Mouse (Mus musculus): ENCODE results near the gene Tmem125. TPM values are rescaled to one million over a fixed set of nuclear protein-coding genes. Genes with fewer than 3 reads are reported as not detected.

Gene Tmem125
- polyA plus RNA-seq, 1 experiment from 2014 or later, result 0.12 TPM

GRCm38 (mm10) chr4:118533156-118533555 is 10.7 kb downstream of the Tmem125 start:
- no peak overlapping the region for H3K4me2 ChIP-seq
- no peak overlapping the region for H3K4me3 ChIP-seq
- no peaks in the 10 kb centered on the region for H3K9me3 ChIP-seq
- H3K4me1 ChIP-seq (replicated peaks), result no peaks in the 10 kb centered on the region
- H3K27ac ChIP-seq, result no peak overlapping the region
- no peak for ATAC-seq (ENCODE audit: low FRiP score)
- WGBS, result 51% methylated on average over 3 of the region's 4 CpGs
- H3K9ac ChIP-seq, result no peak overlapping the region
- H3K36me3 ChIP-seq, result no peaks in the 10 kb centered on the region
- H3K27me3 ChIP-seq, result 0 out of 2 replicates have a peak, but pooled peaks cover 3% of the 10 kb centered on the region

GRCm38 (mm10) chr4:118532663-118533062 is 11.2 kb downstream of the Tmem125 start:
- no peak overlapping the region for H3K4me2 ChIP-seq
- no peaks in the 10 kb centered on the region for H3K9me3 ChIP-seq
- no peak overlapping the region for H3K4me3 ChIP-seq
- ATAC-seq (ENCODE audit: low FRiP score), result no peak
- no peak overlapping the region for H3K27ac ChIP-seq
- H3K36me3 ChIP-seq, result no peaks in the 10 kb centered on the region
- 80% methylated on average over 5 of the region's 5 CpGs for WGBS
- peaks cover 3% of the 10 kb centered on the region; the same call in 1 of the 2 replicates for H3K27me3 ChIP-seq
- H3K9ac ChIP-seq, result no peak overlapping the region
- no peaks in the 10 kb centered on the region for H3K4me1 ChIP-seq (replicated peaks)

- ATAC-seq (ENCODE audit: low FRiP score), result no peak
- WGBS, result 86% methylated on average over 6 of the region's 6 CpGs
- Histone ChIP-seq H3K27ac (no peak overlapping the region), H3K4me2 (no peak overlapping the region), H3K27me3 (no peaks in the 10 kb centered on the region; the same call in 1 of the 2 replicates), H3K9me3 (no peaks in the 10 kb centered on the region), H3K4me1 (replicated peaks) (no peaks in the 10 kb centered on the region), H3K9ac (no peak overlapping the region), H3K4me3 (no peak overlapping the region), H3K36me3 (no peaks in the 10 kb centered on the region)
Observed at GRCm38 (mm10) chr4:118527720-118528119, 16.1 kb downstream of the Tmem125 start.

- no peak overlapping the region for H3K4me3 ChIP-seq
- H3K9me3 ChIP-seq, result no peaks in the 10 kb centered on the region
- ATAC-seq (ENCODE audit: low FRiP score), result no peak
- H3K27me3 ChIP-seq, result no peaks in the 10 kb centered on the region; the same call in 1 of the 2 replicates
- no peak overlapping the region for H3K9ac ChIP-seq
- no peaks in the 10 kb centered on the region for H3K36me3 ChIP-seq
- no peaks in the 10 kb centered on the region for H3K4me1 ChIP-seq (replicated peaks)
- H3K27ac ChIP-seq, result no peak overlapping the region
- no peak overlapping the region for H3K4me2 ChIP-seq
- 54% methylated on average over 5 of the region's 5 CpGs for WGBS
Observed at GRCm38 (mm10) chr4:118527335-118527681, 16.5 kb downstream of the Tmem125 start.

GRCm38 (mm10) chr4:118526408-118527334 is 17.2 kb downstream of the Tmem125 start, which contains the start of gene 2610528J11Rik:
2610528J11Rik (plus strand) TSS chr4:118526999.
- H3K9me3 ChIP-seq, result no peaks in the 10 kb centered on the region
- H3K27me3 ChIP-seq, result peaks cover 4% of the 10 kb centered on the region; the same call in 1 of the 2 replicates
- 46% methylated on average over 17 of the region's 17 CpGs for WGBS
- no peaks in the 10 kb centered on the region for H3K4me1 ChIP-seq (replicated peaks)
- H3K27ac ChIP-seq, result no peak within 1 kb of the TSS
- ATAC-seq (ENCODE audit: low FRiP score), result no peak
- no peaks in the 10 kb centered on the region for H3K36me3 ChIP-seq
- H3K4me3 ChIP-seq, result no peak within 1 kb of the TSS
- H3K4me2 ChIP-seq, result no peak within 1 kb of the TSS
- no peak within 1 kb of the TSS for H3K9ac ChIP-seq

GRCm38 (mm10) chr4:118525779-118526178 is 18.1 kb downstream of the Tmem125 start:
- Histone ChIP-seq H3K36me3 (no peaks in the 10 kb centered on the region), H3K4me2 (no peak overlapping the region), H3K27me3 (peaks cover 4% of the 10 kb centered on the region; the same call in 1 of the 2 replicates), H3K4me3 (no peak overlapping the region), H3K4me1 (replicated peaks) (no peaks in the 10 kb centered on the region), H3K9ac (no peak overlapping the region), H3K9me3 (no peaks in the 10 kb centered on the region), H3K27ac (no peak overlapping the region)
- 75% methylated on average over 3 of the region's 3 CpGs for WGBS
- no peak for ATAC-seq (ENCODE audit: low FRiP score)

- no peaks in the 10 kb centered on the region for H3K4me1 ChIP-seq (replicated peaks)
- H3K9ac ChIP-seq, result no peak overlapping the region
Observed at GRCm38 (mm10) chr4:118523976-118524375, 19.9 kb downstream of the Tmem125 start.

GRCm38 (mm10) chr4:118522248-118522647 is 21.6 kb downstream of the Tmem125 start:
- Histone ChIP-seq H3K9ac (no peak overlapping the region), H3K9me3 (no peaks in the 10 kb centered on the region), H3K4me2 (no peak overlapping the region), H3K4me3 (no peak overlapping the region), H3K36me3 (no peaks in the 10 kb centered on the region), H3K4me1 (replicated peaks) (peaks cover 5% of the 10 kb centered on the region), H3K27me3 (0 out of 2 replicates have a peak, but pooled peaks cover 4% of the 10 kb centered on the region), H3K27ac (no peak overlapping the region)
- no peak for ATAC-seq (ENCODE audit: low FRiP score)
- 93% methylated on average over 7 of the region's 7 CpGs for WGBS

More at GRCm38 (mm10) chr4:118523976-118524375, 19.9 kb downstream of the Tmem125 start:
- Histone ChIP-seq H3K4me2 (no peak overlapping the region), H3K27me3 (peaks cover 4% of the 10 kb centered on the region; the same call in 1 of the 2 replicates), H3K4me3 (no peak overlapping the region), H3K9me3 (no peaks in the 10 kb centered on the region), H3K27ac (no peak overlapping the region), H3K36me3 (no peaks in the 10 kb centered on the region)
- ATAC-seq (ENCODE audit: low FRiP score), result no peak
- 65% methylated on average over 7 of the region's 7 CpGs for WGBS

- Histone ChIP-seq H3K4me1 (replicated peaks) (peaks cover 12% of the 10 kb centered on the region), H3K36me3 (no peaks in the 10 kb centered on the region), H3K9me3 (no peaks in the 10 kb centered on the region), H3K27ac (no peak overlapping the region), H3K4me3 (no peak overlapping the region), H3K27me3 (0 out of 2 replicates have a peak, but pooled peaks cover 9% of the 10 kb centered on the region), H3K4me2 (no peak overlapping the region), H3K9ac (no peak overlapping the region)
- 66% methylated on average over 5 of the region's 5 CpGs for WGBS
- no peak for ATAC-seq (ENCODE audit: low FRiP score)
Observed at GRCm38 (mm10) chr4:118518208-118518607, 25.6 kb downstream of the Tmem125 start.

GRCm38 (mm10) chr4:118517497-118518146 is 26.2 kb downstream of the Tmem125 start:
- 0 out of 2 replicates have a peak overlapping the region, but pooled peaks have one; percentile 31 for H3K9ac ChIP-seq
- 29% methylated on average over 16 of the region's 16 CpGs for WGBS

GRCm38 (mm10) chr4:118516699-118517496 is 26.9 kb downstream of the Tmem125 start:
- H3K27me3 ChIP-seq, result 0 out of 2 replicates have a peak, but pooled peaks cover 7% of the 10 kb centered on the region
- H3K4me2 ChIP-seq, result peak overlapping the region; percentile 25
- 29% methylated on average over 20 of the region's 20 CpGs for WGBS
- H3K9ac ChIP-seq, result 0 out of 2 replicates have a peak overlapping the region, but pooled peaks have one; percentile 31
- H3K4me1 ChIP-seq (replicated peaks), result peaks cover 12% of the 10 kb centered on the region
- no peaks in the 10 kb centered on the region for H3K9me3 ChIP-seq
- no peak overlapping the region for H3K27ac ChIP-seq
- ATAC-seq (ENCODE audit: low FRiP score), result no peak; the same call in 1 of the 2 replicates
- H3K36me3 ChIP-seq, result no peaks in the 10 kb centered on the region
- no peak overlapping the region for H3K4me3 ChIP-seq

More at GRCm38 (mm10) chr4:118517497-118518146, 26.2 kb downstream of the Tmem125 start:
- ATAC-seq (ENCODE audit: low FRiP score), result 0 out of 2 replicates have a peak, but pooled peaks have one; percentile 32
- no peaks in the 10 kb centered on the region for H3K36me3 ChIP-seq
- no peak overlapping the region for H3K27ac ChIP-seq
- H3K4me2 ChIP-seq, result peak overlapping the region; percentile 25
- H3K4me1 ChIP-seq (replicated peaks), result peaks cover 12% of the 10 kb centered on the region
- H3K9me3 ChIP-seq, result no peaks in the 10 kb centered on the region
- H3K4me3 ChIP-seq, result no peak overlapping the region
- 0 out of 2 replicates have a peak, but pooled peaks cover 9% of the 10 kb centered on the region for H3K27me3 ChIP-seq
